Mouse (Mus musculus) C2C12 (cell line): ENCODE measurements around the gene Slc19a3. TPM values are rescaled to one million over a fixed set of nuclear protein-coding genes. Genes with fewer than 3 reads are reported as not detected.
"Not testable (repeated sequence)": the region's sequence is repeated elsewhere in the genome, so short reads cannot be mapped to it uniquely, and the experiment has no call there.

Experiments used
- H3K27me3 ChIP-seq: one replicate; pipeline ENCODE4 v1.6.1; 2011; ENCODE audit not compliant: control insufficient read depth, insufficient read depth, insufficient read length
- H3K36me3 ChIP-seq: one replicate; pipeline ENCODE4 v1.6.1; 2011; ENCODE audit not compliant: control insufficient read depth, insufficient read depth
- H3K4me3 ChIP-seq: one replicate; pipeline ENCODE4 v1.5.1; 2011; ENCODE audit warnings: mild to moderate bottlenecking, control low read depth; ENCODE audit not compliant: poor library complexity, insufficient read depth, severe bottlenecking
- H3K79me2 ChIP-seq: one replicate; pipeline ENCODE4 v1.6.1; 2011; ENCODE audit not compliant: control insufficient read depth, insufficient read depth
- H3K79me3 ChIP-seq: one replicate; pipeline ENCODE4 v1.6.1; 2011; ENCODE audit warnings: low read depth, control low read depth
- H3ac ChIP-seq: one replicate; pipeline ENCODE3; 2011; ENCODE audit warnings: low read depth; ENCODE audit not compliant: control insufficient read depth, insufficient read length
- CEBPB ChIP-seq: IDR thresholded peaks from one replicate; pipeline ENCODE4 v1.6.1; 2011; ENCODE audit warnings: low read depth, mild to moderate bottlenecking, control low read depth, moderate library complexity
- CTCF ChIP-seq: IDR thresholded peaks from one replicate; pipeline ENCODE4 v1.5.1; 2011; ENCODE audit not compliant: control insufficient read depth, insufficient read depth, insufficient read length
- FOSL1 ChIP-seq: IDR thresholded peaks from one replicate; pipeline ENCODE4 v1.8.0; 2011; ENCODE audit warnings: mild to moderate bottlenecking, low read length; ENCODE audit not compliant: poor library complexity, insufficient read depth, severe bottlenecking
- MAX ChIP-seq: IDR thresholded peaks from one replicate; pipeline ENCODE4 v1.6.1; 2011; ENCODE audit warnings: mild to moderate bottlenecking, control low read depth
- MYOD1 ChIP-seq: IDR thresholded peaks from one replicate; pipeline ENCODE4 v1.6.1; 2011; ENCODE audit warnings: low read depth; ENCODE audit not compliant: control insufficient read depth, insufficient read length
- MYOG ChIP-seq: IDR thresholded peaks from one replicate; pipeline ENCODE4 v1.6.1; 2011; ENCODE audit not compliant: control insufficient read depth, insufficient read length; ENCODE audit errors: extremely low read depth
- USF1 ChIP-seq: IDR thresholded peaks from one replicate; pipeline ENCODE4 v1.6.1; 2011; ENCODE audit warnings: low read depth, mild to moderate bottlenecking, control low read depth, moderate library complexity
- polyA plus RNA-seq: library from polyadenylated mRNA; unstranded; fragments of >200 nt; fragmentation: generic; extraction: Trizol; gene quantifications from one replicate; pipeline ENCODE4 v1.2.1, GENCODE M21; 2012; ENCODE audit warnings: missing spikeins

Gene Slc19a3
- polyA plus RNA-seq, 1 experiment, result not detected

DNA sequence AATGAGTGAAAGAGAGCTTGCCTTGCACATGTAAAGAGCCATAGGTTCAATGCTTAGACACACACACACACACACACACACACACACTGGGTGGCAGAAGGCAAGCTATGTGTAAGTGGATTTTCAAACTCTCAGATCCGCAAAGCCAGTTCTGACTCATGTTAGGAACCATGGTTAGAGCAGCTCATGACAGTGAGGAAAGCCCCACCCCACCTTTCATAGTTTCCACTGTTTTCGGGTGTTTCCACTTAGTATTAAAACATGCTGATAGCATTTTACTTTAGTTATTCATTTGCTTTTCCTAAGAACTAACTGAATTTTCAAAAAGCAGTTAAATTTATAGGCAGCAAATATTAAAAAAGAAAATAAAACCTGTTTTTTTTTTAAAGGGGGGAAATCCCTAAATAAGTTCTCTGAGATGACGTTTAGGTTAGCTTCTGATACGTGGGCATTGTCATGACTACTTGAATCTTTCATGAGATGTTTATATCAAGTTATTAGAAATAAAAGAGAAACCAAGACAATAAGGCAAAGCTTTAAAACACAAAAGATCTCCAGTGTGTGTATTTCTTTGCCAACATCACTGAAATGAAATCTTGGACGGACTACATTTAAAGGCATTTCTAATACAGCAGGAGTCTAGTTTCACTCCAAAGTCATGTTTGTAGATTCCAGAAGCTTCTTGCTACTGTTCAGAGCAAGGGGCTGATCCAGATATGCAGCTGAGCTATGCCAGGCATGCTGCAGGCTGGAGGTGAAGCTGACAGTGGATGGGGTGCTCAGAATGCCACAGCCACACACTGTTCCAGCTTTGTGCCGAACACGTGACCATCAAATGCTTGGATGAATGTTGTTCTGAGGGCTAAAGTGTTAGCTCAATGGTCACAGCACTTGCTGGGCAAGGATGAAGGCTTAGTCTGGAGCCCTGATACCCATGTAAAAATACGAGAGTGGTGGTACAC, 31.7 kb downstream of the Slc19a3 start:
- Histone ChIP-seq H3K79me2 (no peaks in the 10 kb centered on the region), H3K4me3 (no peak overlapping the region), H3K36me3 (no peaks in the 10 kb centered on the region), H3K27me3 (peaks cover 37% of the 10 kb centered on the region), H3ac (no peak overlapping the region), H3K79me3 (no peaks in the 10 kb centered on the region)
- TF ChIP-seq FOSL1 (no peak), USF1 (peak; percentile 11)

DNA sequence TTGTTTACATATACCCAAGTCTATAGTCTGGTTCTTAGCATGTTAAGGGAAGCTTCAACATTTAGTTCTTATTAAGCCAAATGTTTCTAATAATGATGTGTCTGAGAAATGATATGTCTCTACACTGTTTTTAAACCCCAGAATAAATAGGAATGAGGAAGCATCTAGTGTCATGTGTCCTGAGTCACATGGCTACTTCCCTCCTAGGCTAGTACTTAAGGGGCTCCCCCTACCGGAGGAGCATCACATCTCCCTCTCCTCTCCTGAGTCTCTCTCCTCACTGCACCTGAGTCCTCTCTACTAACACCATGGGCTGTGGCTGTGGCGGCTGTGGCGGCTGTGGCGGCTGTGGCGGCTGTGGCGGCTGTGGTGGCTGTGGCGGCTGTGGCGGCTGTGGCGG, 37.9 kb downstream of the Slc19a3 start, which contains the start of gene Gm47959:
TSS of gene Gm47959 (plus strand) at position 243 of the 400 bp plus-strand sequence.
- H3ac ChIP-seq, H3K36me3 ChIP-seq, H3K4me3 ChIP-seq: not testable (repeated sequence)

DNA sequence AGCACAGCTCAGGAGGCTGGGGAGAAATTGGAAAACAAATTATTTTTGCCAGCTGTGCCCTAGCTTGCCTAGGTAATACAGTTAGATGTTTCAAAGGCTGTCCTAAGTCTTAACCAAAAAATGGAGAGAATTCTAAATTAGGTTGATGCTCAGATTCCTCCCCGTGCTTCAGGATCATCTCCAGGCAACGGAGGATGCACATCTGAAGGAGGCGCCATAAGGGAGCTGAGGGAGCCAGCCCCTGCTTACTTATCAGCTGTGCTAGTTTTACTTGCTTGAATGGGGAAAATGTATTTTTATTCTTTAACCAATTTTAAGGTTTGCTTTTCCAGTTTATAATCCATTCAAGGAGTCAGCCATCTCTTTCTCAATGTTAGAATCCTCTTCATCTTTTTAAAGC, 44.3 kb downstream of the Slc19a3 start:
- Histone ChIP-seq H3K4me3 (no peak overlapping the region), H3K79me3 (no peaks in the 10 kb centered on the region), H3K27me3 (peaks cover 13% of the 10 kb centered on the region), H3K36me3 (no peaks in the 10 kb centered on the region), H3K79me2 (no peaks in the 10 kb centered on the region), H3ac (no peak overlapping the region)
- no peak for TF ChIP-seq MYOG
- no peak for TF ChIP-seq MAX
- TF ChIP-seq USF1, result no peak
- no peak for TF ChIP-seq CEBPB
- no peak for TF ChIP-seq MYOD1
- no peak for TF ChIP-seq FOSL1
- TF ChIP-seq CTCF, result no peak

More for the DNA sequence above, 37.9 kb downstream of the Slc19a3 start, which contains the start of gene Gm47959:
- H3K79me2 ChIP-seq, H3K79me3 ChIP-seq: not testable (repeated sequence)
- peaks cover 19% of the 10 kb centered on the region for H3K27me3 ChIP-seq

DNA sequence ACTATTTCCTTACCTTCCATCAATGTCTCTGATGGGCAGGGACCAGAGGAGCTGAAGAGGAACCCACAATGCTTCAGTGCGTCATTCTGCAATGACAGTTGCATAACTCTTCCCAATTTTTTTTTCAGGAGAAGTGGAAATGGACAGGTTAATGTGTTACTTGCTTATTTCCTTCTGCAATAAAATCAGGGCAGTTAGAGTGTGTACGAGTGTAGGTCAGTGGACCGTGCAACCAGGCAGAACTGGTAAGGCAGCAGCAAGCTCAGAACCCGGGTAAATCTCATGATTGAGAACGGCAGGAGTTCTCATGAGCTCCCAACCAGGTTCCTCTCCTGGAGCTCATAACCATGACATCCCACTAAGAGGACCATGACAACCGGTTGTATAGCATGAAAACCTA, 46.2 kb downstream of the Slc19a3 start:
- Histone ChIP-seq H3K79me3 (no peaks in the 10 kb centered on the region), H3ac (no peak overlapping the region), H3K79me2 (no peaks in the 10 kb centered on the region), H3K27me3 (peaks cover 13% of the 10 kb centered on the region), H3K4me3 (no peak overlapping the region), H3K36me3 (no peaks in the 10 kb centered on the region)
- TF ChIP-seq CEBPB, result no peak

DNA sequence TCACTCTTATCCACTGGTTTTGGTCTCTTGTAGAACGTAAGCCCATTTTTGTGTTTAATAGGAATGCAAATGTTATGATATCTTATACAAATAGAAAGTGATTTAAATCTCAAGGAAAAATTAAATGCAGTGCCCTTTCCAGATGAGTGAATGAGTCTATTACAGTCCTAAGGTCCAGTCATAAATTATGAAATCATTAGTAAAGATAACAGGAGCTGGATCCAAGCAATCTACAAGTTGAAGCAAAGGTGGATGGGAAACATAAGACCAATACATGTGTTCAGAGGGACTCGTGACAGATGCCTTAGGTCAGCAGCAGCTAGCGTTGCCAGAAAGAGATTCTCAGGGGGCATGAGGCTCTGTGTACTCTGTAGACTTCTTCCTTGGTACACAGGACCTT, 46.7 kb downstream of the Slc19a3 start:
- Histone ChIP-seq H3K36me3 (no peaks in the 10 kb centered on the region), H3K27me3 (peaks cover 13% of the 10 kb centered on the region), H3ac (no peak overlapping the region), H3K4me3 (no peak overlapping the region), H3K79me3 (no peaks in the 10 kb centered on the region), H3K79me2 (no peaks in the 10 kb centered on the region)
- TF ChIP-seq USF1, result no peak
- no peak for TF ChIP-seq CEBPB
- no peak for TF ChIP-seq FOSL1
- no peak for TF ChIP-seq MYOG

DNA sequence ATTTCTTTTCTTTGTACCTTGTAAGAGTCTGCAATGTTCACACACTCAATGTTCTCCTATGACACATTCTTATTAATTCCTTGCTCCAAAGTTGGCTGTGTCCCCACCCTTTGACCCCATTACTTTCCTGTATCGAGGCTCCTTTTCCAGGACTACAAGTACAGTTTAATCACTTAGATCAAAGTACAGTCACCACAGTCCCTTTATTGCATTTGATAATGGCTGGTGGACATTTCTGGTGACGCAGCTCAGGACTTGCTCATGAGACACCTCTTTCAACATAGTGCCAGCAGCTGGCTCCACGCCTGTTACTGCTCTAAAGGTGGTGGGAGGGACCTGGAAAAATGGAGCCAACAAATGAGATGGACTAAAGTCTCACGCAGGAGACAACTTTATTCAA, 47.2 kb downstream of the Slc19a3 start:
- no peaks in the 10 kb centered on the region for H3K36me3 ChIP-seq
- H3ac ChIP-seq, result no peak overlapping the region
- no peaks in the 10 kb centered on the region for H3K79me3 ChIP-seq
- no peak overlapping the region for H3K4me3 ChIP-seq
- TF ChIP-seq CTCF (no peak), MYOD1 (no peak), FOSL1 (no peak), CEBPB (no peak), MAX (no peak), MYOG (no peak), USF1 (no peak)
- H3K79me2 ChIP-seq, result no peaks in the 10 kb centered on the region
- H3K27me3 ChIP-seq, result peaks cover 13% of the 10 kb centered on the region
